Mouse (Mus musculus): ENCODE data around the gene Chtf18.
"Not testable (repeated sequence)": the region's sequence is repeated elsewhere in the genome, so short reads cannot be mapped to it uniquely, and the experiment has no call there.

The Chtf18 gene

GRCm38 (mm10) chr17:25727265-25728008 lies at the start of gene Chtf18, which contains the start of gene Rpusd1:
Gene Chtf18, minus strand, starts transcription at chr17:25727419.
Gene Rpusd1, plus strand, starts transcription at chr17:25727670.
- peak; percentile 90 for ATAC-seq (ENCODE audit: insufficient number of reproducible peaks, low FRiP score, low TSS enrichment)

GRCm38 (mm10) chr17:25775318-25776062 lies 48.3 kb upstream of the Chtf18 start:
- ATAC-seq (ENCODE audit: insufficient number of reproducible peaks, low FRiP score, low TSS enrichment) = no peak

- peak; percentile 89; the same call in 1 of the 2 replicates for ATAC-seq (ENCODE audit: insufficient number of reproducible peaks, low FRiP score, low TSS enrichment)
These were observed 46.4 kb upstream of the Chtf18 start, which contains the start of gene Narfl for GRCm38 (mm10) chr17:25773549-25774120. Gene Narfl, plus strand, starts transcription at chr17:25773776.

- no peak for ATAC-seq (ENCODE audit: insufficient number of reproducible peaks, low FRiP score, low TSS enrichment)
These were observed 42.1 kb upstream of the Chtf18 start for GRCm38 (mm10) chr17:25769331-25769730.

GRCm38 (mm10) chr17:25765886-25766285 lies 38.7 kb upstream of the Chtf18 start:
- no peak for ATAC-seq (ENCODE audit: insufficient number of reproducible peaks, low FRiP score, low TSS enrichment)

GRCm38 (mm10) chr17:25762591-25762990 lies 35.4 kb upstream of the Chtf18 start:
- ATAC-seq (ENCODE audit: insufficient number of reproducible peaks, low FRiP score, low TSS enrichment) = no peak

- no peak for ATAC-seq (ENCODE audit: insufficient number of reproducible peaks, low FRiP score, low TSS enrichment)
These were observed 34.3 kb upstream of the Chtf18 start for GRCm38 (mm10) chr17:25761561-25761970.

- no peak for ATAC-seq (ENCODE audit: insufficient number of reproducible peaks, low FRiP score, low TSS enrichment)
These were observed 32.9 kb upstream of the Chtf18 start for GRCm38 (mm10) chr17:25760148-25760547.

- ATAC-seq (ENCODE audit: insufficient number of reproducible peaks, low FRiP score, low TSS enrichment) = no peak
These were observed 30.5 kb upstream of the Chtf18 start for GRCm38 (mm10) chr17:25757691-25758090.

GRCm38 (mm10) chr17:25756378-25757242 lies 29.4 kb upstream of the Chtf18 start:
- no peak for ATAC-seq (ENCODE audit: insufficient number of reproducible peaks, low FRiP score, low TSS enrichment)

- ATAC-seq (ENCODE audit: insufficient number of reproducible peaks, low FRiP score, low TSS enrichment) = no peak
These were observed 28.6 kb upstream of the Chtf18 start for GRCm38 (mm10) chr17:25755627-25756377.

GRCm38 (mm10) chr17:25755086-25755485 lies 27.9 kb upstream of the Chtf18 start:
- no peak for ATAC-seq (ENCODE audit: insufficient number of reproducible peaks, low FRiP score, low TSS enrichment)

GRCm38 (mm10) chr17:25754241-25754640 lies 27.0 kb upstream of the Chtf18 start, which contains the start of gene Msln:
Gene Msln, minus strand, starts transcription at chr17:25754378.
- no peak for ATAC-seq (ENCODE audit: insufficient number of reproducible peaks, low FRiP score, low TSS enrichment)

GRCm38 (mm10) chr17:25751446-25751845 lies 24.2 kb upstream of the Chtf18 start:
- no peak for ATAC-seq (ENCODE audit: insufficient number of reproducible peaks, low FRiP score, low TSS enrichment)

GRCm38 (mm10) chr17:25749314-25749713 lies 22.1 kb upstream of the Chtf18 start:
- no peak for ATAC-seq (ENCODE audit: insufficient number of reproducible peaks, low FRiP score, low TSS enrichment)

- no peak for ATAC-seq (ENCODE audit: insufficient number of reproducible peaks, low FRiP score, low TSS enrichment)
These were observed 21.0 kb upstream of the Chtf18 start for GRCm38 (mm10) chr17:25748238-25748637.

GRCm38 (mm10) chr17:25744311-25744710 lies 17.1 kb upstream of the Chtf18 start:
- ATAC-seq (ENCODE audit: insufficient number of reproducible peaks, low FRiP score, low TSS enrichment) = no peak

- no peak for ATAC-seq (ENCODE audit: insufficient number of reproducible peaks, low FRiP score, low TSS enrichment)
These were observed 16.6 kb upstream of the Chtf18 start for GRCm38 (mm10) chr17:25743831-25744230.

GRCm38 (mm10) chr17:25741471-25741870 lies 14.3 kb upstream of the Chtf18 start:
- ATAC-seq (ENCODE audit: insufficient number of reproducible peaks, low FRiP score, low TSS enrichment) = not testable (repeated sequence)
